Comparison of ENCODE assay signal across 13 mouse cellular contexts in genomic region chr2:28752388-28752787, GRCm38 (mm10). TPM values are rescaled to one million over a fixed set of nuclear protein-coding genes. Genes with fewer than 3 reads are reported as not detected.
DNase-seq lines count a peak whose midpoint lies in the region; ATAC-seq lines count a peak whose summit lies in the region.
"Had no signal": no experiment of that assay in that cellular context is flagged by ENCODE, and none has a peak within 500 bp of the region (broad histone marks: within the 10 kb centered on the region; RNA-seq: fewer than 3 reads in every experiment).

No protein-coding gene starts in this region.

- intact Hi-C loops in heart, postnatal 10 days (cut with DNase I), result no loop called here

- H3K4me2 ChIP-seq in heart, embryonic 13.5 days, result peak overlapping the region; percentile 76; the same call in 1 of the 2 replicates
- H3K4me2 ChIP-seq in neural tube, embryonic 12.5 days (replicated peaks), result 0 out of 2 replicates have a peak overlapping the region, but pooled peaks have one; percentile 58
- no peak overlapping the region for H3K4me2 ChIP-seq in neural tube, embryonic 15.5 days
- H3K4me2 ChIP-seq in embryonic facial prominence, embryonic 12.5 days (replicated peaks), result peak overlapping the region; percentile 56; the same call in 1 of the 2 replicates
- H3K4me2 ChIP-seq in midbrain, embryonic 14.5 days (ENCODE audit: low read length), result no peak overlapping the region
- H3K4me2 ChIP-seq in intestine, embryonic 16.5 days (ENCODE audit: low read depth, low read length), result no peak overlapping the region

- peaks cover 85% of the 10 kb centered on the region for H3K27me3 ChIP-seq in heart, embryonic 13.5 days (replicated peaks)
- H3K27me3 ChIP-seq in neural tube, embryonic 12.5 days (replicated peaks), result peaks cover 53% of the 10 kb centered on the region
- peaks cover 70% of the 10 kb centered on the region for H3K27me3 ChIP-seq in neural tube, embryonic 15.5 days (replicated peaks)
- peaks cover 22% of the 10 kb centered on the region for H3K27me3 ChIP-seq in embryonic facial prominence, embryonic 12.5 days
- peaks cover 13% of the 10 kb centered on the region for H3K27me3 ChIP-seq in midbrain, embryonic 14.5 days (ENCODE audit: control insufficient read depth, insufficient read depth, low read length)
- H3K27me3 ChIP-seq in intestine, embryonic 16.5 days (replicated peaks; ENCODE audit: control insufficient read depth, insufficient read depth, low read length), result peaks cover 4% of the 10 kb centered on the region; the same call in 1 of the 2 replicates

- no peaks in the 10 kb centered on the region for H3K36me3 ChIP-seq in heart, embryonic 13.5 days
- no peaks in the 10 kb centered on the region for H3K36me3 ChIP-seq in neural tube, embryonic 12.5 days
- H3K36me3 ChIP-seq in neural tube, embryonic 15.5 days, result no peaks in the 10 kb centered on the region
- no peaks in the 10 kb centered on the region for H3K36me3 ChIP-seq in embryonic facial prominence, embryonic 12.5 days
- no peaks in the 10 kb centered on the region for H3K36me3 ChIP-seq in midbrain, embryonic 14.5 days (ENCODE audit: control insufficient read depth, insufficient read depth, low read length)
- H3K36me3 ChIP-seq in intestine, embryonic 16.5 days (ENCODE audit: control insufficient read depth, insufficient read depth, low read length), result no peaks in the 10 kb centered on the region
- H3K36me3 ChIP-seq: hindbrain, embryonic 15.5 days had no signal

- DNase-seq in heart, postnatal 10 days, result no peak
- peak; percentile 55 for DNase-seq in midbrain, embryonic 14.5 days
- DNase-seq in gastrocnemius, postnatal 25 days, result no peak
- DNase-seq: gastrocnemius, postnatal 14 days; kidney, postnatal 36 days; thymus, postnatal 36 days had no signal

- H3K4me3 ChIP-seq in heart, embryonic 13.5 days, result no peak overlapping the region
- no peak overlapping the region for H3K4me3 ChIP-seq in neural tube, embryonic 12.5 days
- no peak overlapping the region for H3K4me3 ChIP-seq in neural tube, embryonic 15.5 days (replicated peaks)
- H3K4me3 ChIP-seq in embryonic facial prominence, embryonic 12.5 days, result no peak overlapping the region
- no peak overlapping the region for H3K4me3 ChIP-seq in midbrain, embryonic 14.5 days (replicated peaks; ENCODE audit: low read depth, low read length)
- no peak overlapping the region for H3K4me3 ChIP-seq in intestine, embryonic 16.5 days (ENCODE audit: low read length)

- no peaks in the 10 kb centered on the region for H3K9me3 ChIP-seq in heart, embryonic 13.5 days
- no peaks in the 10 kb centered on the region for H3K9me3 ChIP-seq in neural tube, embryonic 12.5 days
- H3K9me3 ChIP-seq in neural tube, embryonic 15.5 days (replicated peaks), result no peaks in the 10 kb centered on the region
- no peaks in the 10 kb centered on the region for H3K9me3 ChIP-seq in embryonic facial prominence, embryonic 12.5 days
- H3K9me3 ChIP-seq in midbrain, embryonic 14.5 days (ENCODE audit: control insufficient read depth, low read length), result no peaks in the 10 kb centered on the region
- H3K9me3 ChIP-seq in intestine, embryonic 16.5 days (ENCODE audit: control insufficient read depth, low read length), result no peaks in the 10 kb centered on the region
- H3K9me3 ChIP-seq: hindbrain, embryonic 15.5 days had no signal

- peak overlapping the region; percentile 34 for H3K9ac ChIP-seq in heart, embryonic 13.5 days
- no peak overlapping the region for H3K9ac ChIP-seq in neural tube, embryonic 12.5 days
- H3K9ac ChIP-seq in neural tube, embryonic 15.5 days (replicated peaks), result no peak overlapping the region
- no peak overlapping the region for H3K9ac ChIP-seq in embryonic facial prominence, embryonic 12.5 days
- H3K9ac ChIP-seq in midbrain, embryonic 14.5 days (replicated peaks; ENCODE audit: low read length), result no peak overlapping the region
- H3K9ac ChIP-seq in intestine, embryonic 16.5 days (ENCODE audit: low read depth, low read length), result no peak overlapping the region
- H3K9ac ChIP-seq: hindbrain, embryonic 15.5 days had no signal

- no peak overlapping the region for H3K27ac ChIP-seq in heart, embryonic 13.5 days (replicated peaks)
- H3K27ac ChIP-seq in neural tube, embryonic 12.5 days, result no peak overlapping the region
- no peak overlapping the region for H3K27ac ChIP-seq in neural tube, embryonic 15.5 days (replicated peaks)
- H3K27ac ChIP-seq in embryonic facial prominence, embryonic 12.5 days, result peak overlapping the region; percentile 67; the same call in 1 of the 2 replicates
- peak overlapping the region; percentile 70; the same call in 1 of the 2 replicates for H3K27ac ChIP-seq in midbrain, embryonic 14.5 days (replicated peaks; ENCODE audit: low read depth, low read length)
- no peak overlapping the region for H3K27ac ChIP-seq in intestine, embryonic 16.5 days (ENCODE audit: low read length)
- H3K27ac ChIP-seq: hindbrain, embryonic 15.5 days had no signal

- ATAC-seq in heart, embryonic 13.5 days (ENCODE audit: extremely low read depth, insufficient number of reproducible peaks, low FRiP score, low TSS enrichment), result no peak
- no peak for ATAC-seq in neural tube, embryonic 12.5 days (ENCODE audit: low FRiP score, low read depth)
- ATAC-seq in neural tube, embryonic 15.5 days (ENCODE audit: low FRiP score), result no peak
- ATAC-seq in embryonic facial prominence, embryonic 12.5 days (ENCODE audit: insufficient number of reproducible peaks, insufficient read depth, low FRiP score, low TSS enrichment), result no peak; the same call in 1 of the 2 replicates
- ATAC-seq in midbrain, embryonic 14.5 days (ENCODE audit: low FRiP score, low TSS enrichment), result no peak
- no peak for ATAC-seq in intestine, embryonic 16.5 days

- 25% methylated on average over 8 of the region's 8 CpGs for WGBS in heart, embryonic 13.5 days
- WGBS in neural tube, embryonic 12.5 days, result 54% methylated on average over 8 of the region's 8 CpGs
- WGBS in neural tube, embryonic 15.5 days, result 37% methylated on average over 8 of the region's 8 CpGs
- 24% methylated on average over 8 of the region's 8 CpGs for WGBS in embryonic facial prominence, embryonic 12.5 days
- WGBS in midbrain, embryonic 14.5 days, result 48% methylated on average over 8 of the region's 8 CpGs
- 50% methylated on average over 8 of the region's 8 CpGs for WGBS in intestine, embryonic 16.5 days

- H3K4me1 ChIP-seq in heart, embryonic 13.5 days, result peaks cover 28% of the 10 kb centered on the region
- peaks cover 23% of the 10 kb centered on the region for H3K4me1 ChIP-seq in neural tube, embryonic 12.5 days
- H3K4me1 ChIP-seq in neural tube, embryonic 15.5 days, result peaks cover 39% of the 10 kb centered on the region
- H3K4me1 ChIP-seq in embryonic facial prominence, embryonic 12.5 days, result peaks cover 23% of the 10 kb centered on the region
- peaks cover 30% of the 10 kb centered on the region for H3K4me1 ChIP-seq in midbrain, embryonic 14.5 days (ENCODE audit: control insufficient read depth, insufficient read depth, low read length)
- no peaks in the 10 kb centered on the region for H3K4me1 ChIP-seq in intestine, embryonic 16.5 days (ENCODE audit: control insufficient read depth, insufficient read depth, low read length)

RNA-seq across cellular contexts. Expression of gene Ak8, which starts 52.4 kb away (rescaled TPM):
- polyA plus RNA-seq in heart, embryonic 13.5 days (2015; fragmentation: Nextera tagmentation; extraction: Ambion mirVana), result 0.37 and 0.90 TPM in 2 replicates
- total RNA-seq in heart, postnatal 10 days (2021), result not detected
- 0.59 and 0.96 TPM in 2 replicates for polyA plus RNA-seq in neural tube, embryonic 12.5 days (2016; fragmentation: Nextera tagmentation; extraction: Ambion mirVana)
- polyA plus RNA-seq in neural tube, embryonic 15.5 days (2015; fragmentation: Nextera tagmentation; extraction: Ambion mirVana), result 1.7 and 1.8 TPM in 2 replicates
- polyA plus RNA-seq in embryonic facial prominence, embryonic 12.5 days (2016; fragmentation: Nextera tagmentation; extraction: Ambion mirVana), result 0.80 and 0.97 TPM in 2 replicates
- polyA plus RNA-seq in midbrain, embryonic 14.5 days (2014; fragmentation: Nextera tagmentation; extraction: Ambion mirVana), result 3.0 and 4.3 TPM in 2 replicates
- under 1 TPM in 1 of 2 experiments, not detected in 1; 0.19 TPM for total RNA-seq in gastrocnemius, postnatal 25 days (2021)
- polyA plus RNA-seq in intestine, embryonic 16.5 days (2015; fragmentation: Nextera tagmentation; extraction: Ambion mirVana), result 0.22 and 0.35 TPM in 2 replicates
- total RNA-seq: gastrocnemius, postnatal 14 days; megakaryocyte-erythroid progenitor cell, adult 5-6 weeks had no signal

RNA-seq across cellular contexts. Expression of gene Spaca9, which starts 52.9 kb away (rescaled TPM):
- polyA plus RNA-seq in heart, embryonic 13.5 days (2015; fragmentation: Nextera tagmentation; extraction: Ambion mirVana), result 0.59 and 1.2 TPM in 2 replicates
- total RNA-seq in heart, postnatal 10 days (2021), result not detected
- 1.1 and 1.2 TPM in 2 replicates for polyA plus RNA-seq in neural tube, embryonic 12.5 days (2016; fragmentation: Nextera tagmentation; extraction: Ambion mirVana)
- 1.5 TPM in 2 replicates for polyA plus RNA-seq in neural tube, embryonic 15.5 days (2015; fragmentation: Nextera tagmentation; extraction: Ambion mirVana)
- polyA plus RNA-seq in embryonic facial prominence, embryonic 12.5 days (2016; fragmentation: Nextera tagmentation; extraction: Ambion mirVana), result 0.57 and 1.0 TPM in 2 replicates
- polyA plus RNA-seq in midbrain, embryonic 14.5 days (2014; fragmentation: Nextera tagmentation; extraction: Ambion mirVana), result 1.1 and 1.6 TPM in 2 replicates
- not detected for total RNA-seq in gastrocnemius, postnatal 25 days (2021)
- polyA plus RNA-seq in intestine, embryonic 16.5 days (2015; fragmentation: Nextera tagmentation; extraction: Ambion mirVana), result 0.50 and 1.1 TPM in 2 replicates
- total RNA-seq: gastrocnemius, postnatal 14 days; megakaryocyte-erythroid progenitor cell, adult 5-6 weeks had no signal

Comparison
In these comparisons a context has a peak if more than half of its experiments do, and no peak if none do; other contexts are left out.
1. H3K4me2 ChIP-seq: peak in heart, embryonic 13.5 days (single experiment), neural tube, embryonic 12.5 days (single experiment) and embryonic facial prominence, embryonic 12.5 days (single experiment); none in neural tube, embryonic 15.5 days (single experiment), midbrain, embryonic 14.5 days (single experiment) and intestine, embryonic 16.5 days (single experiment).
2. H3K27ac ChIP-seq: peak in embryonic facial prominence, embryonic 12.5 days (single experiment) and midbrain, embryonic 14.5 days (single experiment); none in heart, embryonic 13.5 days (single experiment), neural tube, embryonic 12.5 days (single experiment), neural tube, embryonic 15.5 days (single experiment) and intestine, embryonic 16.5 days (single experiment).